Mouse (Mus musculus) embryonic stem cell, embryonic (primary cell): ENCODE measurements at regions not wholly inside any gene's neighbourhood (a gene's known extent, or its start where the extent isn't known, plus 50 kb on each side); places are given as distances from the start of the nearest gene placed in this dataset.

Experiments
- CTCF ChIA-PET, 4 experiments: fragments of 300-600 bp in 2 of 4; fragments of 350-600 bp in 2 of 4; sonication (Branson Sonifier 250); formaldehyde crosslinking; loops; one replicate each; lab custom pipeline; 2022; ENCODE audit warnings: inconsistent platforms in 2 of 4; lab: Charles Lee
- POLR2A ChIA-PET, 4 experiments: fragments of 300-600 bp in 2 of 4; fragments of 350-600 bp in 2 of 4; sonication (Branson Sonifier 250); formaldehyde crosslinking; loops; one replicate each; lab custom pipeline; 2022; ENCODE audit warnings: antibody characterized with exemption in 4 of 4, inconsistent platforms in 1 of 4; lab: Charles Lee

- ChIA-PET POLR2A (no interaction called here), CTCF (no interaction called here)
Measured at GRCm38 (mm10) chr15:47485794-47486193, 6398.9 kb upstream of the Gm7489 start.

DNA sequence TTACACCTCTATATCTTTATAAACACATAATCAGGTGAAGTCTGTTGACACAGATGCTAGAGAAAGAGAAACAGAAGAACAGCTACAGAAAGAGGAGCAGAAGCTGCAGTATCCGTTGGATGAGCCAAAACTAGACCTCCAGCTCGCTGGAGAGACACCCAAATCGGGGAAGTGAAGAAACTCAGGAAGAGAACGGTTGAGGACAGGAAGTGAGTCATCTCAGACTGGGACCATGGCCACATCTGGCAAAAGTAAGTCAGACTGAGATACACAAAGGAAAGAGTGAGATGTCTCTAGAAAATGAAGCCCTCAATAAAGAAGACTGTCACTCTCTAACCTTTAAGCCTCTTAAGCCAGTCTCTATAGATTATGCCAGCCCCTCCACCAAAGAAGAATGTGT, 6362.8 kb upstream of the Gm7489 start:
- CTCF ChIA-PET: no interaction called here
- POLR2A ChIA-PET: interaction anchor here in 1 of 4 experiments (0.6 kb wide), 1 partner anchor 46 kb away, joined by 3 read pairs; no protein-coding TSS in a partner anchor
